Mouse (Mus musculus) ovary, postnatal 10 days (tissue): Measurements from ENCODE around the gene Ldha.

Source experiments
- DNase-seq: peaks from one replicate; pipeline ENCODE4 v3.0.0; 2022; ENCODE audit warnings: low spot score

Gene Ldha

GRCm38 (mm10) chr7:46838104-46838671, 3.1 kb upstream of the Ldha start:
- DNase-seq: no peak

DNA sequence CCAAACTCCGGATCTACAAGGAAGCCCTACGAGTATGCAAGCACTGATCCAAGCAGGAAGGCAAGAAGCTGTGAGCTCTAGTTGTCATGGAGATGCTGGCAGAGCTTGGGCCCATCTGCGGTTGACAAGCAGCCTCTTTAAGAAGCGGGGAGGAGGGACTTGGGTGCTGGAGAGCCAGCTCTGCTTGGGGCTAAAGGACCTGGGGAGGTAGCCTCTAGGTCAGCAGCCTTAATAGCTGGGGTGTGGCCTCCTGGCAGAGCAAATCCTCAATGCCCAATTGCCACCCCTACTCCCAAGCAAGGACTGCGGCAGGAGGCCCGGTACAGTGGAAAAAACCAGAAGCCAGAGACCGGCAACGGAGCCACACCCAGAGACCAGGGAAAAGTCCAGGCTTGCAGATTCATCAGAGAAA, 2.4 kb upstream of the Ldha start:
- DNase-seq: peak; percentile 50

- DNase-seq: no peak
Measured at GRCm38 (mm10) chr7:46839446-46839845, 1.8 kb upstream of the Ldha start.

DNA sequence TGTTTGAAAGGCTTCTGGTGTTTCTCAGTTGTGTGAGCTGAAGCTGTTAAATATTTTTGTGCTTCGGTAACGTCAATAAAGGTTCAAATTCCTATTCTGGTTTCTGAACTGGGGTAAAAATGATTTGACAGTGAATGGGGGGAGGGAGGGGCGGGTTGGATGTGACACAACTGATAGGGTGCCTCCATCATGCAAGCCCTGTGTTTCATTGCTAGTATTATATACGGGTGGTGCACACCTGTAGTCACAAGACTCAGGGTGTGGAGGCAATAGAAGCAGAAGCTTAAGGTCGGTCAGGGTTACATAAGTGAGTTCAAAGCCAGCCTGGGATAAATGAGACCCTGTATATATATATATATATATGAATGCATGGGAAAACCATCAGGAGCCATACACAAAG, 1.4 kb upstream of the Ldha start:
- no peak for DNase-seq

- DNase-seq: no peak
Measured at GRCm38 (mm10) chr7:46840326-46840725, 949 bp upstream of the Ldha start.

- no peak for DNase-seq
Measured at GRCm38 (mm10) chr7:46842278-46842677, 1.0 kb downstream of the Ldha start.

DNA sequence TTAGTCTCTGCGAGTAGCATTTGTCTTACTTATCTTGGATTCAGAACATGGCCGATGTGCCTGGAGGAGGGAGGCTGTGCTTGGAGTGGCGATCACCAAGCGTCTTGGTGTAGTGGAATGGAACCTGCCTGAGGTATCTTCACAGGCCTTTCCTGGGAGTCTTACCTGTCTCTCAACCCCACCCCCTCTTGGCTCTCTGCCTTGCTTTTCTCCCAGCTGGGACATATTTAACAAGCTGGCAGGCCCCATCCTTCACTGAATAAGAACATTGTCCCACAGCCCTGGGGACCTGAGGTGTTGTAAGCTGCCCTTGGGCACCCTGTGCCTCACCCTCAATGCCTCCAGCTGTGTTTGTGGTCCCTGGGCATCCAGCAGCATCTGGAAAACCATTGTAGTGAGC, 2.3 kb downstream of the Ldha start:
- DNase-seq: no peak

DNA sequence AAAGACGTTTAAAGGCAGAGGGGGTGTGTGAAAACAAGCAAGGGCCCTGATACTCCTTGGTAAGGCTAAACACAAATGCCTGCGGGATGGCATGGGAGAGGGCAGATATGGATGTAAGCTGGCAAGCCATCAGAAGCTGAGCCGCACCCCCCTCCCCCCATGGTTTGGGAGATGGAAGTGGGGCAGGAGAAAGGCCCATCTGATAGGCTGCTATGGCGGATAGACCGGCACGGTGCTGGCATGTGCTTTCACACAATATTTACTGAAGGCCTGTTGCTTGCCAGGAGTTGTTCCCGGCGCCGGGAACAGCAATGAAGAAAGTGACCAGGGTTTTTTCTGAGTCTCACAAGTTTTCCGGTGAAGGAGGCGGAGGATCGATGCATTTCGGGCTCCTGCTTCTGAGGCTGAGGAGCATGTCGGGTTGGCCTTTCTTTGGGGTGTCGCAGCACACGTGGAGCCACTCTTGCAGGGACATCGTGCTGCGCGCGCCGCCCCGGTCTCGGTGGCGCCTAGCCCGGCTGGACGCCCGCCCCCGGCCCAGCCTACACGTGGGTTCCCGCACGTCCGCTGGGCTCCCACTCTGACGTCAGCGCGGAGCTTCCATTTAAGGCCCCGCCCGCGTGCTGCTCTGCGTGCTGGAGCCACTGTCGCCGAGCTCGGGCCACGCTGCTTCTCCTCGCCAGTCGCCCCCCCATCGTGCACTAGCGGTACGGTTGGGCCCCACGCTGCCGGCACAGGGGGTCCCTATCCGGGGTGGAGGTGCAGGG, 4.1 kb downstream of the Ldha start:
- peak; percentile 88 for DNase-seq

- DNase-seq: no peak
Measured at GRCm38 (mm10) chr7:46845978-46846485, 4.8 kb downstream of the Ldha start.

GRCm38 (mm10) chr7:46846486-46847244, 5.4 kb downstream of the Ldha start:
- DNase-seq: peak; percentile 23

GRCm38 (mm10) chr7:46849287-46849686, 8.0 kb downstream of the Ldha start:
- DNase-seq: no peak

- no peak for DNase-seq
Measured at GRCm38 (mm10) chr7:46851026-46851425, 9.8 kb downstream of the Ldha start.

DNA sequence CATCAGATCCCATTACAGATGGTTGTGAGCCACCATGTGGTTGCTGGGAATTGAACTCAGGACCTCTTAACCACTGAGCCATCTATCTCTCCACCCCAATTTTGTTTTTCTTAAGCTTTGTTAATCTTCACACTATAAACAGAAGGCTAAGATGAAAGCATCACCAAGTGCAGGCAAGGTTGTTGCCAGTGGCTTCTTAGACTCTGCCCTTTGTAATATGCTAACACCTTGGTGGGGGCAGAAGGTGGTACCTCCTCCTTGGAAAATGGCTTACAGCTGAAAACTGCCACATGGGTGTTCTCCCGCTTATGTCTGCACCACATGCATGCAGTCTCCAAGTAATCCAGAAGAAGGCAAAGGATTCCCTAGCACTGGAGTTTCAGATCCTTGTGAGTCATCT, 11.4 kb downstream of the Ldha start:
- DNase-seq: no peak

GRCm38 (mm10) chr7:46853365-46853764, 12.1 kb downstream of the Ldha start:
- DNase-seq: no peak

GRCm38 (mm10) chr7:46855866-46856560, 14.7 kb downstream of the Ldha start:
- DNase-seq: no peak

DNA sequence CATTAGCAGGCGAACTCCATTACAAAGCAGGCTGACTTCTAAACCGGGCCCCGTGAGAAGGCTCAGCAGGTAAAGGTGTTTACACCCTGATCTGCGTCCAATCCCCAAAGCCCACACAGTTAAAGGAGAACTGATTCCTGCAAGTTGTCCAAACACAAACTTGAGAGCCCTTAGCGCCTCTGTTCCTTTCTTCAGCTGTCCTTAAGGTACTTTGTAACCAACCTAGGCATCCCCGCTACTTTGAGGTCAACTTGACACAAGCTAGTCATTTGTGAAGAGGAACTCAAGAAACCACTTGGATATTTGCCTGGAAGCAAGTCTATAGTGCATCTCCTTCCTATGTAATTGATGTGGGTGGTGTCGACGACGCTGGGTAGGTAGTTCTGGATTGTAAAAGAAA, 16.2 kb downstream of the Ldha start:
- DNase-seq: no peak

- no peak for DNase-seq
Measured at GRCm38 (mm10) chr7:46859031-46859430, 17.8 kb downstream of the Ldha start.

GRCm38 (mm10) chr7:46860996-46861395, 19.7 kb downstream of the Ldha start, which contains the start of gene Ldhc:
Ldhc (plus strand) TSS chr7:46861203.
- DNase-seq: no peak

GRCm38 (mm10) chr7:46871988-46872387, 30.7 kb downstream of the Ldha start:
- no peak for DNase-seq

GRCm38 (mm10) chr7:46876841-46877240, 35.6 kb downstream of the Ldha start:
- DNase-seq: no peak

- DNase-seq: no peak
Measured at GRCm38 (mm10) chr7:46877255-46877654, 36.0 kb downstream of the Ldha start.

GRCm38 (mm10) chr7:46879851-46880250, 38.6 kb downstream of the Ldha start:
- no peak for DNase-seq
